Comparison of ENCODE assay signal across 10 mouse cellular contexts in genomic region chr11:11960858-11961257, GRCm38 (mm10).
DNase-seq lines count a peak whose midpoint lies in the region; ATAC-seq and TF ChIP-seq lines count a peak whose summit lies in the region.
"Had no signal": no experiment of that assay in that cellular context is flagged by ENCODE, and none has a peak within 500 bp of the region (broad histone marks: within the 10 kb centered on the region; RNA-seq: fewer than 3 reads in every experiment).

No protein-coding gene starts in this region.

- H3K9ac ChIP-seq in heart, embryonic 15.5 days: peak overlapping the region; percentile 12; the same call in 1 of the 2 replicates
- H3K9ac ChIP-seq in midbrain, embryonic 14.5 days (replicated peaks; ENCODE audit: low read length): no peak overlapping the region
- no peak overlapping the region for H3K9ac ChIP-seq in hindbrain, embryonic 11.5 days (ENCODE audit: low read depth, low read length)

- no peak overlapping the region for H3K4me2 ChIP-seq in heart, embryonic 15.5 days
- no peak overlapping the region for H3K4me2 ChIP-seq in midbrain, embryonic 14.5 days (ENCODE audit: low read length)
- no peak overlapping the region for H3K4me2 ChIP-seq in hindbrain, embryonic 11.5 days (replicated peaks; ENCODE audit: low read depth, low read length)

- no peak for TF ChIP-seq CTCF in cerebellum, adult 2 months (IDR thresholded peaks at IDR 0.05; ENCODE audit: borderline replicate concordance, insufficient read depth, low read depth, low read length)

- H3K4me3 ChIP-seq in heart, embryonic 15.5 days: no peak overlapping the region
- H3K4me3 ChIP-seq in midbrain, embryonic 14.5 days (replicated peaks; ENCODE audit: low read depth, low read length): no peak overlapping the region
- no peak overlapping the region for H3K4me3 ChIP-seq in midbrain, embryonic 10.5 days
- no peak overlapping the region for H3K4me3 ChIP-seq in cerebellum, adult 2 months (replicated peaks; ENCODE audit: insufficient read depth, low read depth, low read length)
- H3K4me3 ChIP-seq in hindbrain, embryonic 11.5 days (ENCODE audit: low read depth, low read length): no peak overlapping the region

- intact Hi-C loops in heart, postnatal 14 days (cut with DNase I): no loop called here

- TF ChIP-seq POLR2A in cerebellum, adult 2 months (IDR thresholded peaks at IDR 0.05; ENCODE audit: borderline replicate concordance, insufficient read depth, low read length): no peak

- no peaks in the 10 kb centered on the region for H3K36me3 ChIP-seq in heart, embryonic 15.5 days
- H3K36me3 ChIP-seq in midbrain, embryonic 14.5 days (ENCODE audit: control insufficient read depth, insufficient read depth, low read length): no peaks in the 10 kb centered on the region
- peaks cover 74% of the 10 kb centered on the region for H3K36me3 ChIP-seq in midbrain, embryonic 10.5 days
- no peaks in the 10 kb centered on the region for H3K36me3 ChIP-seq in hindbrain, embryonic 11.5 days (ENCODE audit: control insufficient read depth, insufficient read depth, low read length)

- no peak for ATAC-seq in heart, embryonic 15.5 days (replicated peaks; ENCODE audit: insufficient number of reproducible peaks, insufficient read depth, low FRiP score, low read depth)
- no peak for ATAC-seq in midbrain, embryonic 14.5 days (ENCODE audit: low FRiP score, low TSS enrichment)
- ATAC-seq in hindbrain, embryonic 11.5 days (ENCODE audit: low FRiP score): no peak

- no peaks in the 10 kb centered on the region for H3K9me3 ChIP-seq in heart, embryonic 15.5 days (replicated peaks)
- H3K9me3 ChIP-seq in midbrain, embryonic 14.5 days (ENCODE audit: control insufficient read depth, low read length): no peaks in the 10 kb centered on the region
- no peaks in the 10 kb centered on the region for H3K9me3 ChIP-seq in midbrain, embryonic 10.5 days (replicated peaks)
- H3K9me3 ChIP-seq in hindbrain, embryonic 11.5 days (ENCODE audit: control insufficient read depth, low read length): no peaks in the 10 kb centered on the region

- peaks cover 76% of the 10 kb centered on the region for H3K4me1 ChIP-seq in heart, embryonic 15.5 days (replicated peaks)
- no peaks in the 10 kb centered on the region; the same call in 1 of the 2 replicates for H3K4me1 ChIP-seq in midbrain, embryonic 14.5 days (ENCODE audit: control insufficient read depth, insufficient read depth, low read length)
- peaks cover 44% of the 10 kb centered on the region for H3K4me1 ChIP-seq in midbrain, embryonic 10.5 days
- no peaks in the 10 kb centered on the region; the same call in none of the 2 replicates for H3K4me1 ChIP-seq in cerebellum, adult 2 months (ENCODE audit: control insufficient read depth, insufficient read depth, low read length)
- no peaks in the 10 kb centered on the region for H3K4me1 ChIP-seq in hindbrain, embryonic 11.5 days (replicated peaks; ENCODE audit: control insufficient read depth, insufficient read depth, low read length)

- no peak for DNase-seq in heart, postnatal 14 days
- DNase-seq in midbrain, embryonic 14.5 days: no peak
- DNase-seq in midbrain, embryonic 10.5 days (ENCODE audit: low spot score): no peak
- peak; percentile 22 for DNase-seq in kidney, postnatal 14 days
- DNase-seq in yolk sac, embryonic 10.5 days (ENCODE audit: low spot score): peak; percentile 59
- no peak for DNase-seq in cerebellum, adult 2 months
- DNase-seq in hindbrain, embryonic 11.5 days (ENCODE audit: low spot score): no peak
- DNase-seq: thymus, adult 18-20 months had no signal

- WGBS in heart, embryonic 15.5 days: 24% methylated on average over 5 of the region's 5 CpGs
- 30% methylated on average over 5 of the region's 5 CpGs for WGBS in midbrain, embryonic 14.5 days
- WGBS in midbrain, embryonic 10.5 days: 47% methylated on average over 5 of the region's 5 CpGs
- WGBS in cerebellum, adult 2 months: 53% methylated on average over 5 of the region's 5 CpGs
- WGBS in hindbrain, embryonic 11.5 days: 44% methylated on average over 5 of the region's 5 CpGs

- peak overlapping the region; percentile 97 for H3K27ac ChIP-seq in heart, embryonic 15.5 days
- H3K27ac ChIP-seq in midbrain, embryonic 14.5 days (replicated peaks; ENCODE audit: low read depth, low read length): peak overlapping the region; percentile 32; the same call in 1 of the 2 replicates
- no peak overlapping the region for H3K27ac ChIP-seq in midbrain, embryonic 10.5 days (replicated peaks)
- H3K27ac ChIP-seq in cerebellum, adult 2 months (ENCODE audit: insufficient read depth, low read length): no peak overlapping the region
- H3K27ac ChIP-seq in hindbrain, embryonic 11.5 days (ENCODE audit: low read depth, low read length): no peak overlapping the region
- H3K27ac ChIP-seq: macrophage had no signal

- no peaks in the 10 kb centered on the region for H3K27me3 ChIP-seq in heart, embryonic 15.5 days
- no peaks in the 10 kb centered on the region for H3K27me3 ChIP-seq in midbrain, embryonic 14.5 days (ENCODE audit: control insufficient read depth, insufficient read depth, low read length)
- H3K27me3 ChIP-seq in midbrain, embryonic 10.5 days (ENCODE audit: low read depth, poor library complexity, severe bottlenecking): no peaks in the 10 kb centered on the region
- H3K27me3 ChIP-seq in cerebellum, adult 2 months (ENCODE audit: control insufficient read depth, insufficient read depth, low read length): no peaks in the 10 kb centered on the region
- H3K27me3 ChIP-seq in hindbrain, embryonic 11.5 days (ENCODE audit: control insufficient read depth, insufficient read depth, low read length): no peaks in the 10 kb centered on the region

Comparison
In these comparisons a context has a peak if more than half of its experiments do, and no peak if none do; other contexts are left out.
1. H3K27ac ChIP-seq: peak in heart, embryonic 15.5 days (single experiment) and midbrain, embryonic 14.5 days (single experiment); none in midbrain, embryonic 10.5 days (single experiment), cerebellum, adult 2 months (single experiment) and hindbrain, embryonic 11.5 days (single experiment).
2. DNase-seq: peak in kidney, postnatal 14 days (single experiment) and yolk sac, embryonic 10.5 days (single experiment); none in heart, postnatal 14 days (0 of 2), midbrain, embryonic 14.5 days (single experiment), midbrain, embryonic 10.5 days (single experiment), cerebellum, adult 2 months (0 of 2) and hindbrain, embryonic 11.5 days (single experiment).